Mouse (Mus musculus): ENCODE data around the gene Hyal3.

Hyal3 gene

GRCm38 (mm10) chr9:107634406-107635278, 54.0 kb downstream of the Hyal3 start:
- no peak for DNase-seq (ENCODE audit: low spot score)

GRCm38 (mm10) chr9:107635279-107636028, 54.8 kb downstream of the Hyal3 start, which contains the start of gene Gnai2:
Gene Gnai2, minus strand, starts transcription at chr9:107635367.
- peak; percentile 90 for DNase-seq (ENCODE audit: low spot score)
